Mouse (Mus musculus) bone marrow macrophage, adult 2 months (primary cell): Measurements from ENCODE around the gene Cdc14a.

Source experiments
- CTCF ChIP-seq: IDR thresholded peaks from 2 replicates; pipeline ENCODE4 v1.5.1; 2012; ENCODE audit warnings: low read depth, mild to moderate bottlenecking, low read length, moderate library complexity
- POLR2A ChIP-seq: IDR thresholded peaks from 2 replicates; pipeline ENCODE4 v1.6.1; 2012; ENCODE audit warnings: mild to moderate bottlenecking, low read depth, low read length, borderline replicate concordance

GRCm38 (mm10) chr3:116412954-116413724, 10.7 kb downstream of the Cdc14a start:
- TF ChIP-seq CTCF (no peak), POLR2A (no peak)
